Mouse (Mus musculus): ENCODE data around the gene Ctnna2.

DNA sequence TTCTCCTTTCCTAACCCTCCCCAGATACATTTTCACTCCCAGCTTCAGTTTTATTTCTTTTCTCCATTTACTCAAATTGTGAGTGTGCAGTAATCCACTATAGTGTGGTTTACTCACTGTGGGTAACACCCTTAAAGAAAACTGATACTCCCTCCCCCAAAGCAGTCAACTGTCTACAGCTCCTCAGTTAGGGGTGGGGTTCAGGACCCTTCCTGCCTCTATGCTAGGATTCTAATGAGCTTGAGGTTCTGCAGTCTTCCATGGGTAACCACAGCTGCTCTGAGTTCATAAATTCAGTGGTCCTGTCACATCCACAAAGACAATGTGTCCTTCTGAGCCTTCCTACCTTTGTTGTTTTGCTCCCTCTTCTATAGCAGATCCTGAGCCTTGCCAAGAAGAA, 954.4 kb downstream of the Ctnna2 start:
- no peak for TF ChIP-seq CTCF (IDR thresholded peaks at IDR 0.05; ENCODE audit: low read depth)
- no peak for TF ChIP-seq EP300 (IDR thresholded peaks at IDR 0.05; ENCODE audit: low read depth)

Measured in liver, postnatal 0 days (tissue).